Mouse (Mus musculus): ENCODE data around the gene Adss.
"Not testable (repeated sequence)": the region's sequence is repeated elsewhere in the genome, so short reads cannot be mapped to it uniquely, and the experiment has no call there.

DNA sequence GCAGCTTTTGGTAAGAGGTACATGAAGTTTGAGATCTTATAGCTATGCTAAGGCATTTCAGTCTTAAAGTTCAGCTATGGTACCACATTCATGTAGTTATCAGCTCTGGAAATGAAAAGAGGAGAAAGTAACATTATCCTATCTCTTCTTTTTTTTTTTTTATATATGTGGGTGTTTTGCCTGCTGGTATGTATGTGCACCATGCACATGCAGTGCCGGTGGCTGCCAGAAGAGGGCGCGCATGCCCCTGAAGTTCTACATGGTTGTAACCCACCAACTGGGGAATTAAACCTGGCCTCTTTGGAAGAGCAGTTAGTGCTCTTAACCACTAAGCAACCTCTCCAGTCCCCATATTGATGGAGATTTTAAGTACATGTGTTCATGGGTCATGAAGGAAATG, 49.5 kb upstream of the Adss start:
- TF ChIP-seq CTCF, EP300 (IDR thresholded peaks at IDR 0.05; ENCODE audit: low read depth): not testable (repeated sequence)

All from heart, postnatal 0 days (tissue).